Mouse (Mus musculus) myocyte (in vitro differentiated cells): ENCODE data around the gene Fam183b. TPM values are rescaled to one million over a fixed set of nuclear protein-coding genes. Genes with fewer than 3 reads are reported as not detected.
"Not testable (repeated sequence)": the region's sequence is repeated elsewhere in the genome, so short reads cannot be mapped to it uniquely, and the experiment has no call there.

Experiments
- H3K27me3 ChIP-seq: one replicate; pipeline ENCODE4 v1.6.1; 2011; ENCODE audit not compliant: control insufficient read depth, insufficient read depth, insufficient read length
- H3K36me3 ChIP-seq: one replicate; pipeline ENCODE4 v1.6.1; 2011; ENCODE audit not compliant: control insufficient read depth, insufficient read depth
- H3K4me2 ChIP-seq: one replicate; pipeline ENCODE4 v1.6.1; 2011; ENCODE audit warnings: low read depth, control low read depth
- H3K4me3 ChIP-seq: one replicate; pipeline ENCODE4 v1.5.1; 2011; ENCODE audit warnings: mild to moderate bottlenecking, control low read depth, moderate library complexity
- H3K79me2 ChIP-seq: one replicate; pipeline ENCODE4 v1.6.1; 2011; ENCODE audit not compliant: control insufficient read depth, insufficient read depth
- H3ac ChIP-seq: one replicate; pipeline ENCODE4 v1.6.1; 2011; ENCODE audit not compliant: control insufficient read depth, insufficient read length
- CEBPB ChIP-seq: IDR thresholded peaks from 2 replicates; pipeline ENCODE4 v1.6.1; 2011; ENCODE audit warnings: mild to moderate bottlenecking, moderate library complexity; ENCODE audit not compliant: poor library complexity, insufficient read depth, severe bottlenecking
- E2F4 ChIP-seq: IDR thresholded peaks from one replicate; pipeline ENCODE4 v1.6.1; 2011; ENCODE audit warnings: mild to moderate bottlenecking, control low read depth, moderate library complexity; ENCODE audit not compliant: insufficient read depth
- MAX ChIP-seq: IDR thresholded peaks from one replicate; pipeline ENCODE4 v1.6.1; 2011; ENCODE audit warnings: low read depth, mild to moderate bottlenecking, control low read depth
- MYOD1 ChIP-seq, 3 experiments: IDR thresholded peaks; one replicate each; pipeline ENCODE4 v1.6.1; 2011; ENCODE audit warnings: control low read depth in 2 of 3, low read depth in 2 of 3, mild to moderate bottlenecking in 2 of 3, moderate library complexity in 1 of 3; ENCODE audit not compliant: insufficient read length in 2 of 3, control insufficient read depth in 1 of 3
- MYOG ChIP-seq, 3 experiments: IDR thresholded peaks; one replicate each; pipeline ENCODE4 v1.6.1; 2011; ENCODE audit warnings: control low read depth in 2 of 3, low read depth in 2 of 3, mild to moderate bottlenecking in 2 of 3; ENCODE audit not compliant: insufficient read length in 2 of 3, control insufficient read depth in 1 of 3, insufficient read depth in 1 of 3
- POLR2A ChIP-seq: IDR thresholded peaks from one replicate; pipeline ENCODE4 v1.6.1; 2011; ENCODE audit warnings: low read depth, mild to moderate bottlenecking, control low read depth, moderate library complexity; ENCODE audit not compliant: insufficient read length
- POLR2AphosphoS2 ChIP-seq: IDR thresholded peaks from one replicate; pipeline ENCODE4 v1.6.1; 2011; ENCODE audit warnings: low read depth, control low read depth; ENCODE audit not compliant: insufficient read length
- REST ChIP-seq: IDR thresholded peaks from one replicate; pipeline ENCODE4 v1.6.1; 2011; ENCODE audit warnings: mild to moderate bottlenecking, control low read depth, moderate library complexity; ENCODE audit not compliant: insufficient read depth, insufficient read length
- SRF ChIP-seq: IDR thresholded peaks from one replicate; pipeline ENCODE4 v1.6.1; 2011; ENCODE audit warnings: low read depth; ENCODE audit not compliant: control insufficient read depth, insufficient read length
- TCF12 ChIP-seq: IDR thresholded peaks from one replicate; pipeline ENCODE4 v1.6.1; 2011; ENCODE audit warnings: mild to moderate bottlenecking, control low read depth; ENCODE audit not compliant: poor library complexity, insufficient read depth, severe bottlenecking
- TCF3 ChIP-seq: IDR thresholded peaks from one replicate; pipeline ENCODE4 v1.6.1; 2011; ENCODE audit warnings: low read depth, control low read depth; ENCODE audit not compliant: insufficient read length
- USF1 ChIP-seq: IDR thresholded peaks from one replicate; pipeline ENCODE4 v1.6.1; 2011; ENCODE audit warnings: low read depth, mild to moderate bottlenecking, control low read depth, moderate library complexity
- polyA plus RNA-seq: library from polyadenylated mRNA; unstranded; fragments of >200 nt; fragmentation: generic; extraction: Trizol; gene quantifications from one replicate; pipeline ENCODE4 v1.2.1, GENCODE M21; 2012; ENCODE audit warnings: missing spikeins

Gene Fam183b
- polyA plus RNA-seq, 1 experiment, result not detected

DNA sequence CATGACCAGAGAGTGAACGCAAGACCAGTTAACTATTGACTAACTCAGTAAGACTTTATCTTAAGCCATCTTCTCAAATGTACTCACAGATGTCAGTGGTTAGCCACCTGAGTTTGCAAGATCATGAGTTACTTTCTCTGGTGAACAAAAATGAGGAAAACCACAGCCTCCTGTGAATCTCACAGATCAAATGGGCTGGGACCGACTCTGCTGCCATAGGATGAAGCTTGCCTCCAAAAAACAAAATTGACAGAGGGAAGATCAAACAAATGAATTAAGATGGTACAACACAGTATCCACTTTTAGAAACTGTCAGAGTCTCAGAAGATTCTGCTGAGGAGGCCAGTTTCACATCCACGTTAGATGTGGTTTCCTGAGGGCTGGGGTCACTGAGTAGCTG is 28.0 kb upstream of the Fam183b start:
- H3K36me3 ChIP-seq, result no peaks in the 10 kb centered on the region

DNA sequence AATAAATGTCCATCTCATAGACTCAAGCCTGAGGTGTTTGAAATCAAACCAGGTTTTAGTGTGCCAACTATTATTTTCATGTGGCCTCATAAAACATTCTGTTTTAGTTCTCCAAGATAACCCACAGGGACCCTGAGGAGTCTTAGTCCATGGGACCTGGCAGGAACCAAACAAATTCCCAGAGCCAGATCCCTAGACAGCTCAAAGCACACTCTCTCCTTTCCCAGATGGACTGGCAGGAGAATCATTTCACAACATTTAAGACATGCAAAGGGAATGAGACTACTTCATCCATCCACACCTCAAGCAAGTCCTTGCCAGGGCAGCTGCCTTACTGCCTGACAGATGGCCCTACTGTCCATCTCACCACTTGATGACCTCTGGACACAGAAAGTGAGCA is 27.2 kb upstream of the Fam183b start, which contains the start of gene Olfr312:
TSS of gene Olfr312 (plus strand) at position 301 of the 400 bp plus-strand sequence.
- not testable (repeated sequence) for H3K36me3 ChIP-seq, H3K79me2 ChIP-seq, H3K4me3 ChIP-seq, H3ac ChIP-seq, H3K27me3 ChIP-seq, H3K4me2 ChIP-seq

More for the DNA sequence above, 28.0 kb upstream of the Fam183b start:
- H3K4me3 ChIP-seq, result no peak overlapping the region
- H3K79me2 ChIP-seq, result no peaks in the 10 kb centered on the region
- H3K4me2 ChIP-seq, result no peak overlapping the region
- H3ac ChIP-seq, result no peak overlapping the region
- H3K27me3 ChIP-seq, result peaks cover 5% of the 10 kb centered on the region
- TF ChIP-seq POLR2AphosphoS2 (no peak), TCF3 (no peak), E2F4 (no peak)

DNA sequence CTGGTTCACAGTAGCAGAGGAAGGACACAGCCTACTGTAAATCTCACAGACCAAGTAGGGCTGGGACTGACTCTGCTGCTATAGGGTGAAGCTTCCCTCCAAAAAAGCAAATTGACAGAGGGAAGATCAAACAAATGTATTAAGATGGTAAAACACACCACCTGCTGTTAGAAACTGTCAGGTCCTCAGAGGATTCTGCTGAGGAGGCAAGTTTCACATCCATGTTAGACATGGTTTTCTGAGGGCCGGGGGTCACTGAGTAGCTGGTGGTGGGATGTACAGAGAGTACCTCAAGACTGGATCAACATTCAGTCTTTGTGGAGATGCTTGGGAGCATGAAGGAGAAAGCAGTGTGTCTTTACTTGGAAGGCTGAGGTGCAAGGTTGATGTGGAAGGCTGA is 13.9 kb upstream of the Fam183b start:
- Histone ChIP-seq H3K36me3 (no peaks in the 10 kb centered on the region), H3ac (no peak overlapping the region), H3K4me3 (no peak overlapping the region), H3K79me2 (no peaks in the 10 kb centered on the region), H3K27me3 (no peaks in the 10 kb centered on the region), H3K4me2 (no peak overlapping the region)
- TF ChIP-seq TCF12, result no peak

DNA sequence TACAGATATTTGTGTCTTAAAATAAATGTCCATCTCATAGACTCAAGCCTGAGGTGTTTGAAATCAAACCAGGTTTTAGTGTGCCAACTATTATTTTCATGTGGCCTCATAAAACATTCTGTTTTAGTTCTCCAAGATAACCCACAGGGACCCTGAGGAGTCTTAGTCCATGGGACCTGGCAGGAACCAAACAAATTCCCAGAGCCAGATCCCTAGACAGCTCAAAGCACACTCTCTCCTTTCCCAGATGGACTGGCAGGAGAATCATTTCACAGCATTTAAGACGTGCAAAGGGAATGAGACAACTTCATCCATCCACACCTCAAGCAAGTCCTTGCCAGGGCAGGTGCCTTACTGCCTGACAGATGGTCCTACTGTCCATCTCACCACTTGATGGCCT is 12.9 kb upstream of the Fam183b start, which contains the start of gene Olfr313:
TSS of gene Olfr313 (plus strand) at position 301 of the 400 bp plus-strand sequence.
- H3K79me2 ChIP-seq, H3K4me2 ChIP-seq, H3K36me3 ChIP-seq, H3K27me3 ChIP-seq, H3ac ChIP-seq, H3K4me3 ChIP-seq: not testable (repeated sequence)

DNA sequence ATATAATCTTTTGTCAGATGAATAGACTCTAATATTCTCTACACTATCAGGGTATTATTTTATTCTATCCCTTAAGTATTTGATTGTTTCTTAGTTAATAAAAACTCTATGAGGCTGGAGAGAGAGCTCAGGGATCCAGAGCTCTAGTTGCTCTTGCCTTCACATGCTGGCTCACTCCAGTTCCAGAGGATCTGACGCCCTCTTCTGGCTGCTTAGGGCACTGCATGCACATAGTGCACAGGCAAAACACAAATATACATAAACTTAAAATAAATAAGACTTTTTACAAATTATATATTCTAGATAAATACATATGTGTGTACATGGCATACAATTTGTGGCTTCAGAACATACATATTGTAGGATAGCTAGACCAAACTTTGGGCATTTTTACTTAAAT is 10.2 kb upstream of the Fam183b start:
- Histone ChIP-seq H3ac (no peak overlapping the region), H3K79me2 (no peaks in the 10 kb centered on the region), H3K4me3 (no peak overlapping the region), H3K4me2 (no peak overlapping the region), H3K27me3 (no peaks in the 10 kb centered on the region), H3K36me3 (no peaks in the 10 kb centered on the region)
- no peak for TF ChIP-seq E2F4
- TF ChIP-seq USF1, result no peak
- TF ChIP-seq POLR2AphosphoS2, result no peak
- TF ChIP-seq TCF12, result no peak
- no peak for TF ChIP-seq POLR2A
- no peak for TF ChIP-seq CEBPB
- TF ChIP-seq MYOG (IDR thresholded peaks at IDR 0.05; ENCODE audit: control insufficient read depth in 1 of 3, insufficient read depth in 1 of 3, insufficient read length in 2 of 3, low read depth in 2 of 3), result no peak
- TF ChIP-seq TCF3, result no peak
- no peak for TF ChIP-seq SRF
- no peak for TF ChIP-seq REST
- no peak for TF ChIP-seq MYOD1 (IDR thresholded peaks at IDR 0.05; ENCODE audit: control insufficient read depth in 1 of 3, insufficient read length in 2 of 3, low read depth in 2 of 3)
- TF ChIP-seq MAX, result no peak

DNA sequence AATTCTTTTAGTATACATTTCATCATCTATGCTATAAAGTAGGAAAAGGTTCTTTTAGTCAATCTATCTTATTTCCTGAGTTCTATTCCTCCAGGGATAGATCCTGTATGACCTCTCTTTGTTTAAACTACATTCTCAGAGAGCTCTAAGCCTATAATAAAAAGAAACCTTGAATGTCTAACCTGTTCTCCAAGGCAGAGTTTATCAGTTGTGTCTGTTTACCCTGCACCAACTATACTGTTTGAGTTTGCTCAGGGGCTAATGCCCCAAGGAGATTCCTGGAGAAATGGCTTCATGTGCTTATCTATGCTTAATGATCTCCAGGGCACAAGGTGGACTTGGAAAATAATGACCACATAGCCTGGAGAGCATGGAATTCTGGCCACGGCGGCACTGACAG is 2.6 kb upstream of the Fam183b start:
- no peak overlapping the region for H3K4me2 ChIP-seq
- no peaks in the 10 kb centered on the region for H3K36me3 ChIP-seq
- H3K4me3 ChIP-seq, result no peak overlapping the region
- TF ChIP-seq MYOG (IDR thresholded peaks at IDR 0.05; ENCODE audit: control insufficient read depth in 1 of 3, insufficient read depth in 1 of 3, insufficient read length in 2 of 3, low read depth in 2 of 3), result no peak
- no peak for TF ChIP-seq TCF12
- TF ChIP-seq USF1, result no peak
- TF ChIP-seq MAX, result no peak
- TF ChIP-seq REST, result no peak
- no peak for TF ChIP-seq CEBPB
- TF ChIP-seq SRF, result no peak
- no peak for TF ChIP-seq POLR2AphosphoS2
- no peak for TF ChIP-seq POLR2A
- peaks cover 5% of the 10 kb centered on the region for H3K27me3 ChIP-seq
- no peaks in the 10 kb centered on the region for H3K79me2 ChIP-seq
- H3ac ChIP-seq, result no peak overlapping the region

DNA sequence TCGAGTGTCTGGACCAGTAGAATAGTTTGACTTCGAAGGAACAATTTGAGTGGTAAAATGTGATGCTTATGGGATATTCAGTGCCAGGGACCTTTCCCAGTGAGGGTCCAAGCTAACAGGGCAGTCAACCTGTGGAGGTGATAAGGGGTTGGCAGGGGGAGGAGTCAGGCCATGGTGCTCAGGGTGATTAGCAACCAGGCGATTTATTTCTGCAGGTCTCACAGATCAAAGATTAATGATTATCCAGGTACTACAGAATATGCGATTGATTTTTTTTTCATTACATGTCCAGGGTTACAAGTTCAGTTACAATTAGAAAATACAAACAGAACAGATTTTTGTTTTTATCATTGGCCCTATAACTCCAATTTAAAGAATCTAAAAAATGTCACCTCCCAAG is 2.1 kb upstream of the Fam183b start:
- TF ChIP-seq CEBPB (no peak), POLR2A (no peak)
- no peaks in the 10 kb centered on the region for H3K79me2 ChIP-seq

More for the DNA sequence above, 2.1 kb upstream of the Fam183b start:
- no peak overlapping the region for H3K4me2 ChIP-seq
- no peaks in the 10 kb centered on the region for H3K36me3 ChIP-seq
- peaks cover 5% of the 10 kb centered on the region for H3K27me3 ChIP-seq
- no peak overlapping the region for H3K4me3 ChIP-seq
- H3ac ChIP-seq, result no peak overlapping the region
